In the genomic region with DNA sequence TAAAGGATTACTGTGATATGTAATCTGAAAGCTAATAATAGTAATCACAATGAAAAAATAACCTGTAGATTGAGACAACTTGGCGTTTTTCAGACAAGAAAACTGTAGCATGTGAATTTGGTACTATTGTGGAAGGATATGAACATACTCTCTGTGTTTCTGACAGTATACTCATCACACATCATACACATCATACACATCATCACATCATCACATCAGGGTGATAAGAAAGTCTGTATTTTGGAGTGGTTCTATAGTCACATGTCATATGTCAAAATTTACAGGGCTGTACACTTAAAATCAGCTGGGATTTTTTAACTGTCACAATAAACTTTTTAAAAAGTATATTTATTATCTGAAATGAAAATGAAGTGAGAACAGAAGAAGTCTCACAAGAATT, we compare ENCODE assay signal across 43 mouse cellular contexts. TPM values are rescaled to one million over a fixed set of nuclear protein-coding genes. Genes with fewer than 3 reads are reported as not detected.
"Had no signal": no experiment of that assay in that cellular context is flagged by ENCODE, and none has a peak within 500 bp of the region (broad histone marks: within the 10 kb centered on the region; RNA-seq: fewer than 3 reads in every experiment).

No protein-coding gene starts in this region.

- H3K4me3 ChIP-seq: heart, adult 2 months; heart, embryonic 10.5 days; heart, embryonic 12.5 days; heart, embryonic 13.5 days; heart, embryonic 15.5 days; hindbrain, embryonic 10.5 days; hindbrain, embryonic 12.5 days; hindbrain, embryonic 13.5 days; hindbrain, embryonic 15.5 days; intestine, embryonic 15.5 days; kidney, embryonic 15.5 days; layer of hippocampus, adult 2 months had no signal

- H3K4me1 ChIP-seq: heart, embryonic 12.5 days; heart, embryonic 15.5 days; hindbrain, embryonic 13.5 days; hindbrain, embryonic 15.5 days; intestine, embryonic 15.5 days; kidney, embryonic 15.5 days had no signal

- DNase-seq: heart, adult 2 months; heart, postnatal 10 days; heart, postnatal 14 days; heart, postnatal 36 days; heart, postnatal 4 days; kidney, adult 11 months; kidney, adult 18-20 months; kidney, adult 2 months; kidney, adult 8-10 months; kidney, adult 9 months; kidney, postnatal 10 days; kidney, postnatal 14 days; kidney, postnatal 25 days; kidney, postnatal 36 days; kidney, postnatal 4 days; layer of hippocampus, adult 9-11 months had no signal

- H3K36me3 ChIP-seq: heart, embryonic 10.5 days; heart, embryonic 12.5 days; heart, embryonic 13.5 days; heart, embryonic 15.5 days; hindbrain, embryonic 10.5 days; hindbrain, embryonic 12.5 days; hindbrain, embryonic 13.5 days; hindbrain, embryonic 15.5 days; intestine, embryonic 15.5 days; kidney, embryonic 15.5 days had no signal

- H3K9ac ChIP-seq: heart, embryonic 12.5 days; heart, embryonic 13.5 days; heart, embryonic 15.5 days; hindbrain, embryonic 12.5 days; hindbrain, embryonic 13.5 days; hindbrain, embryonic 14.5 days; hindbrain, embryonic 15.5 days; intestine, embryonic 15.5 days; kidney, embryonic 15.5 days had no signal

- H3K27ac ChIP-seq: heart, adult 2 months; heart, embryonic 10.5 days; heart, embryonic 13.5 days; heart, embryonic 15.5 days; hindbrain, embryonic 12.5 days; hindbrain, embryonic 13.5 days; hindbrain, embryonic 14.5 days; hindbrain, embryonic 15.5 days; hindbrain, postnatal 0 days; intestine, embryonic 15.5 days; kidney, embryonic 15.5 days; kidney, postnatal 0 days; layer of hippocampus, adult 2 months had no signal

- ATAC-seq: hindbrain, embryonic 16.5 days; hindbrain, postnatal 0 days; inflammation-experienced regulatory T-cells, adult 6 months; intestine, embryonic 15.5 days; intestine, embryonic 16.5 days; intestine, postnatal 0 days had no signal

- H3K27me3 ChIP-seq: heart, embryonic 12.5 days; heart, embryonic 13.5 days; heart, embryonic 15.5 days; hindbrain, embryonic 12.5 days; hindbrain, embryonic 13.5 days; hindbrain, embryonic 15.5 days; intestine, embryonic 15.5 days; kidney, embryonic 15.5 days had no signal

- H3K4me2 ChIP-seq: heart, embryonic 11.5 days; heart, embryonic 12.5 days; heart, embryonic 13.5 days; heart, embryonic 15.5 days; hindbrain, embryonic 12.5 days; hindbrain, embryonic 13.5 days; hindbrain, embryonic 14.5 days; hindbrain, embryonic 15.5 days; intestine, embryonic 15.5 days; kidney, embryonic 15.5 days had no signal

- H3K9me3 ChIP-seq: heart, embryonic 10.5 days; heart, embryonic 12.5 days; heart, embryonic 13.5 days; heart, embryonic 15.5 days; hindbrain, embryonic 10.5 days; hindbrain, embryonic 12.5 days; hindbrain, embryonic 13.5 days; hindbrain, embryonic 15.5 days; intestine, embryonic 15.5 days; kidney, embryonic 15.5 days had no signal

RNA-seq across cellular contexts. Expression of a gene that starts 30.9 kb away (rescaled TPM):
- polyA plus RNA-seq: heart, adult 2 months; heart, embryonic 10.5 days; heart, embryonic 11.5 days; heart, embryonic 12.5 days; heart, embryonic 13.5 days; heart, embryonic 14.5 days; heart, embryonic 15.5 days; heart, embryonic 16.5 days; heart, postnatal 0 days; hindbrain, embryonic 11.5 days; hindbrain, embryonic 13.5 days; hindbrain, embryonic 14.5 days; hindbrain, embryonic 15.5 days; hindbrain, embryonic 16.5 days; inflammation-experienced regulatory T-cells, adult 6 months; intestine, embryonic 14.5 days; intestine, embryonic 15.5 days; intestine, embryonic 16.5 days; kidney, embryonic 14.5 days; kidney, embryonic 15.5 days; kidney, embryonic 16.5 days; kidney, postnatal 0 days; large intestine, adult 2 months had no signal
